Mouse (Mus musculus): ENCODE data around the gene Melk. TPM values are rescaled to one million over a fixed set of nuclear protein-coding genes. Genes with fewer than 3 reads are reported as not detected.

The Melk gene
- polyA plus RNA-seq, 1 experiment from 2014 or later, result 16.5 TPM

DNA sequence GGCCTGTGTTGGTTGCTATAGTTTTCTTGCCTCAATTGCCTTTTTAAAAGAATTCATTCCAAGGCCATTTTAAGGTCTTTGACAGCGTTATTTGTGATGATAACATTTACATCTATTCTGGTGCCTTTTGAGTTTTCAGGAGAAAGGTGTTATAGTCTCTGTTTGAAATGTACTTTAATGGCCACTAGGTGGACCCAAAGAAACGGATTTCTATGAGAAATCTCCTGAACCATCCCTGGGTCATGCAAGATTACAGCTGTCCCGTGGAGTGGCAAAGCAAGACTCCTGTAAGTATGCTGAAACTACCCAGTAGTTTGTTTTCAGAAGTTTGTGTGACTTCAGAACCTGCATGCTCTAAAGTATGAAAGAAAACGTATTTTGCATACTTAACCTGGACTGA lies 24.8 kb downstream of the Melk start:
- peak; percentile 67 for DNase-seq (ENCODE audit: low spot score)

DNA sequence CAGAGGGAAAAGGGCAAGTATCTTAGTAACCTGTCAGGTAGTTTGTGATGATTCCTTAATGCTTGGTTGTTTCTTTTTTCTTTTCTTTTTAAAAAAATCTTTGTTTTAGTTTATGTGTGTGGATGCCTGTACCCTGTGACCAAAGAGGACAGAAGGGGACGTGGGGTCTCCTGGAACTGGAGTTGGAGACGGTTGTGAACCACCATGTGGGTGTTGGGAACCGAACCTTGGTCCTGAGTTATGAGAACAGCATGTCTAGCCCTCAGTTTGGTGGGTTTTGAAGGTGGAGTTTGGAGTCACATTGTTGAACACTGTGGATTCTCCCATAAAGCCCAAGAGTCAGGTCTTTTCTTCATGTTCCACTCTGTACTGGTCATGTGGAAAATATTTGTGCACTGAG lies 26.0 kb downstream of the Melk start:
- Histone ChIP-seq H3K9me3 (replicated peaks; ENCODE audit: low read length) (no peaks in the 10 kb centered on the region), H3K4me1 (replicated peaks; ENCODE audit: insufficient read depth, low read length) (no peaks in the 10 kb centered on the region), H3K9ac (ENCODE audit: low read depth, low read length) (no peak overlapping the region), H3K27ac (no peak overlapping the region), H3K27me3 (ENCODE audit: insufficient read depth, low read length) (no peaks in the 10 kb centered on the region), H3K4me3 (replicated peaks; ENCODE audit: low read depth, low read length) (no peak overlapping the region), H3K4me2 (ENCODE audit: low read length) (no peak overlapping the region), H3K36me3 (ENCODE audit: insufficient read depth, low read length) (peaks cover 4% of the 10 kb centered on the region; the same call in 1 of the 2 replicates)
- 94% methylated on average over 3 of the region's 3 CpGs for WGBS
- DNase-seq (ENCODE audit: low spot score), result no peak
- no peak for TF ChIP-seq CTCF (IDR thresholded peaks at IDR 0.05; ENCODE audit: low read depth)
- no peak for ATAC-seq (replicated peaks; ENCODE audit: low FRiP score, low read depth)

More for the DNA sequence above, 24.8 kb downstream of the Melk start:
- H3K27me3 ChIP-seq (ENCODE audit: insufficient read depth, low read length), result no peaks in the 10 kb centered on the region
- peaks cover 12% of the 10 kb centered on the region for H3K36me3 ChIP-seq (ENCODE audit: insufficient read depth, low read length)
- H3K9me3 ChIP-seq (replicated peaks; ENCODE audit: low read length), result no peaks in the 10 kb centered on the region
- H3K4me1 ChIP-seq (replicated peaks; ENCODE audit: insufficient read depth, low read length), result no peaks in the 10 kb centered on the region
- H3K9ac ChIP-seq (ENCODE audit: low read depth, low read length), result no peak overlapping the region
- TF ChIP-seq CTCF (IDR thresholded peaks at IDR 0.05; ENCODE audit: low read depth), result peak; percentile 68
- no peak overlapping the region for H3K4me3 ChIP-seq (replicated peaks; ENCODE audit: low read depth, low read length)
- ATAC-seq (replicated peaks; ENCODE audit: low FRiP score, low read depth), result no peak
- 50% methylated on average over 4 of the region's 4 CpGs for WGBS
- H3K4me2 ChIP-seq (ENCODE audit: low read length), result no peak overlapping the region
- H3K27ac ChIP-seq, result no peak overlapping the region

GRCm38 (mm10) chr4:44327976-44328375 lies 27.3 kb downstream of the Melk start:
- Histone ChIP-seq H3K27ac (no peak overlapping the region), H3K4me1 (replicated peaks; ENCODE audit: insufficient read depth, low read length) (no peaks in the 10 kb centered on the region), H3K9me3 (replicated peaks; ENCODE audit: low read length) (no peaks in the 10 kb centered on the region), H3K4me2 (ENCODE audit: low read length) (no peak overlapping the region), H3K9ac (ENCODE audit: low read depth, low read length) (no peak overlapping the region), H3K4me3 (replicated peaks; ENCODE audit: low read depth, low read length) (no peak overlapping the region), H3K36me3 (ENCODE audit: insufficient read depth, low read length) (peaks cover 4% of the 10 kb centered on the region; the same call in 1 of the 2 replicates), H3K27me3 (ENCODE audit: insufficient read depth, low read length) (no peaks in the 10 kb centered on the region)
- WGBS, result 84% methylated on average over 1 of the region's 1 CpGs
- DNase-seq (ENCODE audit: low spot score) (no peak), ATAC-seq (replicated peaks; ENCODE audit: low FRiP score, low read depth) (no peak)
- peak; percentile 2; the same call in 1 of the 2 replicates for TF ChIP-seq CTCF (IDR thresholded peaks at IDR 0.05; ENCODE audit: low read depth)

GRCm38 (mm10) chr4:44335006-44335405 lies 34.3 kb downstream of the Melk start:
- no peak overlapping the region for H3K9ac ChIP-seq (ENCODE audit: low read depth, low read length)
- H3K9me3 ChIP-seq (replicated peaks; ENCODE audit: low read length), result no peaks in the 10 kb centered on the region
- no peaks in the 10 kb centered on the region for H3K27me3 ChIP-seq (ENCODE audit: insufficient read depth, low read length)
- WGBS, result 85% methylated on average over 8 of the region's 8 CpGs
- H3K27ac ChIP-seq, result no peak overlapping the region
- DNase-seq (ENCODE audit: low spot score), result no peak
- ATAC-seq (replicated peaks; ENCODE audit: low FRiP score, low read depth), result no peak
- 0 out of 2 replicates have a peak, but pooled peaks cover 2% of the 10 kb centered on the region for H3K36me3 ChIP-seq (ENCODE audit: insufficient read depth, low read length)
- no peak overlapping the region for H3K4me2 ChIP-seq (ENCODE audit: low read length)
- TF ChIP-seq CTCF (IDR thresholded peaks at IDR 0.05; ENCODE audit: low read depth), result no peak
- no peaks in the 10 kb centered on the region for H3K4me1 ChIP-seq (replicated peaks; ENCODE audit: insufficient read depth, low read length)
- no peak overlapping the region for H3K4me3 ChIP-seq (replicated peaks; ENCODE audit: low read depth, low read length)

- 93% methylated on average over 7 of the region's 7 CpGs for WGBS
- DNase-seq (ENCODE audit: low spot score), result no peak
- no peaks in the 10 kb centered on the region for H3K36me3 ChIP-seq (ENCODE audit: insufficient read depth, low read length)
- no peak for ATAC-seq (replicated peaks; ENCODE audit: low FRiP score, low read depth)
- no peak overlapping the region for H3K4me2 ChIP-seq (ENCODE audit: low read length)
- H3K27me3 ChIP-seq (ENCODE audit: insufficient read depth, low read length), result no peaks in the 10 kb centered on the region
- H3K4me3 ChIP-seq (replicated peaks; ENCODE audit: low read depth, low read length), result no peak overlapping the region
- H3K27ac ChIP-seq, result no peak overlapping the region
- H3K4me1 ChIP-seq (replicated peaks; ENCODE audit: insufficient read depth, low read length), result no peaks in the 10 kb centered on the region
- H3K9ac ChIP-seq (ENCODE audit: low read depth, low read length), result no peak overlapping the region
- H3K9me3 ChIP-seq (replicated peaks; ENCODE audit: low read length), result no peaks in the 10 kb centered on the region
- TF ChIP-seq CTCF (IDR thresholded peaks at IDR 0.05; ENCODE audit: low read depth), result no peak
These were observed 61.0 kb downstream of the Melk start for GRCm38 (mm10) chr4:44361670-44362069.

DNA sequence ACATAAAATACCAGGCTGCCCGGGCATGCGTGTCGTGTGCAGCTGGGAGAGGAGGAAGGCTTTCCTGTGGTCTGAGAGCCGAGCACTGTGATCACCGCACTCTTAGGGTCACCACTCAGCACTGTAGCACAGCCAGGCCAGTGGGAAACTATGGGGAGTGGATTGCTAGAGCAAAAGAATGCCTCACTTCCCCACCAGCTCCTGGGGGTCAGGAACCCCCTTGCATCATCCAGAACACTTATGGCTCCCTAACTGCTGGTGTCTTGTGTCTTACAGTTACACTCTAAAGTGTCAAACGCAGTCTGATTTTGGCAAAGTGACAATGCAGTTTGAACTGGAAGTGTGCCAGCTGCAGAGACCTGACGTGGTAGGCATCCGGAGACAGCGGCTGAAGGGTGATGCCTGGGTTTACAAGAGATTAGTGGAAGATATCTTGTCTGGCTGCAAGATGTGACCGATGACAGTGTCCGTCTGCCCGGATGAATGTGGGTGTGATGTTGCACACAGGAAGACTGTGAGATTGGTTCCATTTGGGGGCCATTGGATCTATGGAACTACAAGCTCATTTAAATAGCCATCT lies 62.8 kb downstream of the Melk start:
- H3K36me3 ChIP-seq (ENCODE audit: insufficient read depth, low read length), result no peaks in the 10 kb centered on the region
- H3K4me2 ChIP-seq (ENCODE audit: low read length), result no peak overlapping the region
- no peaks in the 10 kb centered on the region for H3K9me3 ChIP-seq (replicated peaks; ENCODE audit: low read length)
- TF ChIP-seq CTCF (IDR thresholded peaks at IDR 0.05; ENCODE audit: low read depth), result no peak
- H3K9ac ChIP-seq (ENCODE audit: low read depth, low read length), result no peak overlapping the region
- no peaks in the 10 kb centered on the region for H3K4me1 ChIP-seq (replicated peaks; ENCODE audit: insufficient read depth, low read length)
- H3K27me3 ChIP-seq (ENCODE audit: insufficient read depth, low read length), result no peaks in the 10 kb centered on the region
- WGBS, result 57% methylated on average over 12 of the region's 12 CpGs
- DNase-seq (ENCODE audit: low spot score) (peak; percentile 7), ATAC-seq (replicated peaks; ENCODE audit: low FRiP score, low read depth) (no peak)
- H3K27ac ChIP-seq, result no peak overlapping the region
- no peak overlapping the region for H3K4me3 ChIP-seq (replicated peaks; ENCODE audit: low read depth, low read length)
